Mouse (Mus musculus) heart, embryonic 11.5 days (tissue): ENCODE data around the gene Nelfcd. TPM values are rescaled to one million over a fixed set of nuclear protein-coding genes. Genes with fewer than 3 reads are reported as not detected.

Experiments
- ATAC-seq: fragments of 200-750 bp; cut with Nextera tagmentation; replicated peaks from 2 replicates; pipeline ENCODE4 v1.8.0; 2017; ENCODE audit warnings: moderate library complexity; ENCODE audit not compliant: insufficient number of reproducible peaks, low FRiP score, low TSS enrichment
- H3K27ac ChIP-seq: fragments of 300-500 bp; sonication (generic); 2 replicates; pipeline ENCODE4 v1.5.1; 2014; ENCODE audit warnings: mild to moderate bottlenecking, low read depth, low read length
- H3K27me3 ChIP-seq: fragments of 300-500 bp; sonication (generic); 2 replicates; pipeline ENCODE4 v1.6.1; 2014; ENCODE audit warnings: mild to moderate bottlenecking, low read length, mixed read lengths; ENCODE audit not compliant: control insufficient read depth, insufficient read depth
- H3K36me3 ChIP-seq: fragments of 300-500 bp; sonication (generic); 2 replicates; pipeline ENCODE4 v1.6.1; 2014; ENCODE audit warnings: mild to moderate bottlenecking, low read length, moderate library complexity, mixed read lengths; ENCODE audit not compliant: control insufficient read depth, insufficient read depth
- H3K4me1 ChIP-seq: fragments of 300-500 bp; sonication (generic); 2 replicates; pipeline ENCODE4 v1.6.1; 2014; ENCODE audit warnings: low read length; ENCODE audit not compliant: control insufficient read depth, insufficient read depth
- H3K4me2 ChIP-seq: fragments of 300-500 bp; sonication (generic); 2 replicates; pipeline ENCODE4 v1.6.1; 2014; ENCODE audit warnings: mild to moderate bottlenecking, moderate library complexity
- H3K4me3 ChIP-seq: fragments of 300-500 bp; sonication (generic); 2 replicates; pipeline ENCODE4 v1.5.1; 2014; ENCODE audit warnings: low read depth, low read length
- H3K9ac ChIP-seq: fragments of 300-500 bp; sonication (generic); 2 replicates; pipeline ENCODE4 v1.6.1; 2014; ENCODE audit warnings: mild to moderate bottlenecking, low read depth, low read length, moderate library complexity
- H3K9me3 ChIP-seq: fragments of 300-500 bp; sonication (generic); replicated peaks from 2 replicates; pipeline ENCODE4 v1.6.1; 2016; ENCODE audit warnings: low read length; ENCODE audit not compliant: control insufficient read depth
- WGBS: fragments of 180-500 bp; shearing (Covaris S2); extraction: QIAGEN DNeasy Blood & Tissue Kit; methylation state at CpG from one replicate; pipeline ENCODE4 v1.1.7; 2014; ENCODE audit not compliant: insufficient replicate concordance; 5-methylcytosine and 5-hydroxymethylcytosine counted together
- polyA plus RNA-seq: library from polyadenylated mRNA; unstranded; fragments of >200 nt; fragmentation: Nextera tagmentation; extraction: Ambion mirVana; gene quantifications from 2 replicates; pipeline ENCODE4 v1.2.1, GENCODE M21; 2014

Nelfcd gene
- polyA plus RNA-seq, 1 experiment from 2014 or later = 99.5 TPM

- H3K27ac ChIP-seq = no peak overlapping the region
- no peaks in the 10 kb centered on the region for H3K27me3 ChIP-seq
- H3K4me2 ChIP-seq = no peak overlapping the region
- H3K9ac ChIP-seq = no peak overlapping the region
- peaks cover 16% of the 10 kb centered on the region; the same call in 1 of the 2 replicates for H3K4me1 ChIP-seq
- H3K4me3 ChIP-seq = no peak overlapping the region
- no peaks in the 10 kb centered on the region for H3K9me3 ChIP-seq
- no peaks in the 10 kb centered on the region for H3K36me3 ChIP-seq
- WGBS = 81% methylated on average over 9 of the region's 9 CpGs
- ATAC-seq = no peak
These were observed 24.4 kb downstream of the Nelfcd start for GRCm38 (mm10) chr2:174439961-174440360.

- no peak for ATAC-seq
- Histone ChIP-seq H3K4me2 (no peak overlapping the region), H3K36me3 (no peaks in the 10 kb centered on the region), H3K4me1 (peaks cover 16% of the 10 kb centered on the region; the same call in 1 of the 2 replicates), H3K27ac (no peak overlapping the region), H3K9me3 (no peaks in the 10 kb centered on the region), H3K27me3 (no peaks in the 10 kb centered on the region), H3K9ac (no peak overlapping the region), H3K4me3 (no peak overlapping the region)
- 66% methylated on average over 4 of the region's 4 CpGs for WGBS
These were observed 26.3 kb downstream of the Nelfcd start for GRCm38 (mm10) chr2:174441898-174442297.

DNA sequence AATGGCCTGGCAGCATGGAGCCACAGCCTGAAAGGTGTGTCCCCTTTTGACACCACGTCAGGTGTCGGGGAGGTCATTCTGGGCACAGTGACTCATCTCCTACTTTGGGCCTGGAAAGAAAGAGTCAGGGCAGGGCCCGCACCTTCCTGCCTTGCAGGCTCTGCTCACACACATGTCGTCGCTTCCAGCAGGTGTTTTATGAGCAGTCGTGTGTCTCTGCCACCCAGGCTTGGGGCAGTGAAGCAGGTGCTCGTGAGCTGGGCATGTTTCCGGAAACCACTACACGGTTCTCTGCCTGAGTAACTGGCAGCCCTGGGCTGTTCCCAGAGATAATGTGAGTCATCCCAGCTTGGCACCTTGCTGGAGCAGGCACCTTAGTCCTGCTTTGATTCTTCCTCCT lies 26.9 kb downstream of the Nelfcd start:
- no peak for ATAC-seq
- Histone ChIP-seq H3K36me3 (no peaks in the 10 kb centered on the region), H3K9me3 (no peaks in the 10 kb centered on the region), H3K9ac (no peak overlapping the region), H3K4me2 (no peak overlapping the region), H3K27me3 (no peaks in the 10 kb centered on the region), H3K4me1 (peaks cover 16% of the 10 kb centered on the region; the same call in 1 of the 2 replicates), H3K27ac (no peak overlapping the region), H3K4me3 (no peak overlapping the region)
- WGBS = 66% methylated on average over 9 of the region's 9 CpGs

DNA sequence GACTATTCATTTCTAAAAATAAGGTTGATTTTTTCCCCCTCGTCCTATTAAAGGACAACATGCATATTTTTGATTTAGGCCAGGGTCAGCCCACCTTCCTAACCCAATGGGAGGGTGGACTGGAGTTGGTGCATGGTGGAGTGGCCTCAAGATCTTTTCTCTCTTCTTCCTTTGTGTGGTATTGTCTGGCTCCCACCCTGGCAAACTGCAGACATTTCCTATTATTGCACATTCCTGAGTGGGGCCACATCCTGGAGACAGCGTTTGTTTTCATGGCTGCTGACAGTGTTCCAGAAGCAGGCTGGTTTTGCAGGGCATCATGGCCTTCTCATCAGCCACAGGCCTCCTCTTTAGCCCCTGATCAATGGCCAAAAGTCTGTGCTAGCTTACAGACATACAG lies 27.4 kb downstream of the Nelfcd start:
- H3K27ac ChIP-seq = no peak overlapping the region
- WGBS = 62% methylated on average over 2 of the region's 2 CpGs

DNA sequence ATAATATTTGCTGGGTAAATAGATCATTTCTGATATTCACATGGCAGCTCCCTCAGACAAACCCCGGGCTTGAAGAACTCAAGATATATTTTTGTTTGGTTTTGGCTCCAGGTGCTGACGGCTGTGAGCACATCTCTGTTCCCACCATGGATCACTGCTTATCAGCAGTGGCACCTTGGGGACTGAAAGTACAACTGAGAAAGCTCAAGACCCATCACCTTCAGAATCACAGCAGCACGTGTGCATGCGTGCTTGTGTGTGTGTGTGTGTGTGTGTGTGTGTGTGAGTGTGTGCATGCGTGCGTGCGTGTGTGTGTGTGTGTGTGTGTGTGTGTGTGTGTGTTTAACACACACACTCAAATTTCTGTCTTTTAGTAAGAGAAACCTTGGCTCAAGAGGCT lies 28.8 kb downstream of the Nelfcd start:
- 65% methylated on average over 7 of the region's 7 CpGs for WGBS
- no peaks in the 10 kb centered on the region; the same call in 1 of the 2 replicates for H3K27me3 ChIP-seq
- ATAC-seq = no peak
- no peak overlapping the region for H3K27ac ChIP-seq
- H3K4me1 ChIP-seq = peaks cover 4% of the 10 kb centered on the region; the same call in 1 of the 2 replicates
- H3K9ac ChIP-seq = no peak overlapping the region
- no peaks in the 10 kb centered on the region for H3K36me3 ChIP-seq
- no peak overlapping the region for H3K4me3 ChIP-seq
- H3K9me3 ChIP-seq = no peaks in the 10 kb centered on the region
- H3K4me2 ChIP-seq = no peak overlapping the region

More for the DNA sequence above, 27.4 kb downstream of the Nelfcd start:
- Histone ChIP-seq H3K27me3 (no peaks in the 10 kb centered on the region), H3K9me3 (no peaks in the 10 kb centered on the region), H3K4me2 (no peak overlapping the region), H3K9ac (no peak overlapping the region), H3K4me3 (no peak overlapping the region), H3K36me3 (no peaks in the 10 kb centered on the region), H3K4me1 (peaks cover 13% of the 10 kb centered on the region; the same call in 1 of the 2 replicates)
- ATAC-seq = no peak

DNA sequence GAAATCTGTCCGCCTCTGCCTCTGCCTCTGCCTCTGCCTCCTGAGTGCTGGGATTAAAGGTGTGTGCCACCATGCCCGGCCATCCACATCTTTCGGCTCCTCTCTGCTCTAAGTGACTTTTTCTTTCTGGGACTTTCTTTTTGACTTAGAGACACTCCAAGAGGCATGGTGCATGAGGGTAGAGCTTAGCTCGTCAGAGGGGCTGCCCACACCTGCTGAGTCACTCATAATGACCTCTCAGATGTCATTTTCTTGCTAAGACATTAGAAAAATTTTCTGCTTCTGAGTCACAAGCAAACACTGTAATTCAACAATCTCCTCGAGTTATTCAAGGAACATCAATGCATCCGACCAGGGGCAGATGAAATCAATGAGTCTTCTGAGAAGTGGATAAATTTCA lies 29.4 kb downstream of the Nelfcd start:
- Histone ChIP-seq H3K9me3 (no peaks in the 10 kb centered on the region), H3K4me3 (no peak overlapping the region), H3K4me1 (peaks cover 3% of the 10 kb centered on the region; the same call in 1 of the 2 replicates), H3K27ac (no peak overlapping the region), H3K27me3 (no peaks in the 10 kb centered on the region; the same call in 1 of the 2 replicates), H3K4me2 (no peak overlapping the region), H3K36me3 (no peaks in the 10 kb centered on the region), H3K9ac (no peak overlapping the region)
- WGBS = 79% methylated on average over 6 of the region's 6 CpGs
- no peak for ATAC-seq

DNA sequence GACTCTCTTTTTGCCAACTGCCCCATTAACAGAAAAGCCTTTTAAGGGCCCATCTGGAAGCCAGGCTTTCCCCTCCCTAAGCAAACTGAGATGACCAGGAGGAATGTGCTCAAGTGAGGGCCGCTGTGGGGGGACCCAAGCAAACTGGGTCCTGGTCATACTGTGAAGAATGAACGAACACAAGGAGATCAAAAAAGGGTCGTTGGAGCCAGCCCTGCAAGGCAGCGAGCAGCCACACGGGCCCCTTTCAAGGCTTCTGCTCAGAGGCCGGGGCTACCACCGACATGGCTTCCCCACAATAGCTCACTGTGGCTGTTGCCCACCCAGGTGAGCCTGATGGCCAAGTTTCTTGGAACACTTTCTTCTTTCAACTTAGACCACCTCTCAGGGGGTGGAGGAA lies 30.9 kb downstream of the Nelfcd start:
- ATAC-seq = no peak
- no peak overlapping the region for H3K9ac ChIP-seq
- no peaks in the 10 kb centered on the region for H3K36me3 ChIP-seq
- WGBS = 56% methylated on average over 7 of the region's 7 CpGs
- H3K27ac ChIP-seq = no peak overlapping the region
- H3K9me3 ChIP-seq = no peaks in the 10 kb centered on the region
- peaks cover 3% of the 10 kb centered on the region; the same call in 1 of the 2 replicates for H3K4me1 ChIP-seq
- H3K4me2 ChIP-seq = no peak overlapping the region
- no peaks in the 10 kb centered on the region; the same call in 1 of the 2 replicates for H3K27me3 ChIP-seq
- no peak overlapping the region for H3K4me3 ChIP-seq

DNA sequence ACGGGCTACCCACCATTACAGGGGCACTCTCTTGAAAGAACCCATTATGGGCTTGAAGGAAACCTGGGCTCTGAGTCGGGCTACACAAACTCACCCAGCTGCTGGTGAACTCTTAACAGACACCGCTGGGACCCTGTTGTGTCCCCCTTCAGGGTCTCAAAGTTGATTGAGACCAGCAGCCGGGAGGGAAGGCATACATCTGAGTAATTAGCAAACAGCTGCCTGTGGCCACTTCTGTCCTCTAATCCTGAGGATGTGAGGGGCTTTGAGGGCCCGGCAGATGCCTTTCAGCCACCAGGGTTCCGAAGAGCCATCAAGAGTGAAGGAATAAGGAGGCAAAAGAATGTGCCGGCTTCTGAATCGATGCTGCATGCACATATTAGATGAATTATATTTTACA lies 31.3 kb downstream of the Nelfcd start:
- Histone ChIP-seq H3K36me3 (no peaks in the 10 kb centered on the region), H3K27ac (no peak overlapping the region), H3K9me3 (no peaks in the 10 kb centered on the region), H3K9ac (no peak overlapping the region), H3K4me2 (no peak overlapping the region), H3K4me1 (peaks cover 3% of the 10 kb centered on the region; the same call in 1 of the 2 replicates), H3K27me3 (no peaks in the 10 kb centered on the region; the same call in 1 of the 2 replicates), H3K4me3 (no peak overlapping the region)
- no peak for ATAC-seq
- WGBS = 65% methylated on average over 8 of the region's 8 CpGs

GRCm38 (mm10) chr2:174448405-174448804 lies 32.8 kb downstream of the Nelfcd start:
- H3K4me2 ChIP-seq = no peak overlapping the region
- no peaks in the 10 kb centered on the region for H3K9me3 ChIP-seq
- H3K4me1 ChIP-seq = no peaks in the 10 kb centered on the region
- WGBS = 86% methylated on average over 4 of the region's 4 CpGs
- H3K27ac ChIP-seq = no peak overlapping the region
- no peak overlapping the region for H3K9ac ChIP-seq
- ATAC-seq = no peak
- H3K4me3 ChIP-seq = no peak overlapping the region
- no peaks in the 10 kb centered on the region for H3K36me3 ChIP-seq
- no peaks in the 10 kb centered on the region; the same call in 1 of the 2 replicates for H3K27me3 ChIP-seq
